Comparison of ENCODE assay signal across 37 mouse cellular contexts in the genomic region with DNA sequence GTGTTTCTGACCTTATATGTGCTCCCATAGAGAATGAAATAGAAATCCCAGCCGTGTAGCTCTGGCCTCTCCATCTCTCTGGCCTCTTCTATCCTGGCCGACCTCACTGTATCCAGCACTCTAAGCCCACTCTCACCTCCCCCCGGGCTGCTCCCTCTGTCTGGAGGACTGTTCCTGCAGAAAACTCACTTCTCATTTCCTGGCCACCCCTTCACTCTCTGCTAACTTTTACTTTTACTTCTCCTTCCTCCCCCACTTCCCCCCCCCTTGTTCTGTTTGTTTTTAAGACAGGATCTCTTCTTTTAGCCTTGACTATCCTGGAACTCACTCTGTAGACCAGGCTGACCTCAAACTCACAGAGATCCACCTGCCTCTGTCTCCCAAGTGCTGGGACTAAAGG. TPM values are rescaled to one million over a fixed set of nuclear protein-coding genes. Genes with fewer than 3 reads are reported as not detected.
DNase-seq lines count a peak whose midpoint lies in the region; ATAC-seq and TF ChIP-seq lines count a peak whose summit lies in the region.
"Had no signal": no experiment of that assay in that cellular context is flagged by ENCODE, and none has a peak within 500 bp of the region (broad histone marks: within the 10 kb centered on the region; RNA-seq: fewer than 3 reads in every experiment).

No protein-coding gene starts in this region.

- no peak for TF ChIP-seq CTCF in spleen, adult 2 months (IDR thresholded peaks at IDR 0.05; ENCODE audit: extremely low read depth, insufficient read depth, insufficient read length, insufficient replicate concordance)

- no peak for TF ChIP-seq POLR2A in spleen, adult 2 months (IDR thresholded peaks at IDR 0.05; ENCODE audit: low read depth, low read length)

- no peak for DNase-seq in spleen, adult 2 months (ENCODE audit: low read depth in 1 of 2, low spot score in 2 of 2)
- no peak for DNase-seq in spleen, postnatal 10 days (ENCODE audit: low spot score in 2 of 2)
- DNase-seq in naive thymus-derived CD4-positive, alpha-beta T cell, adult 2 months (ENCODE audit: low read depth) = peak; percentile 40
- DNase-seq in forebrain, embryonic 11.5 days (ENCODE audit: low spot score) = no peak
- no peak for DNase-seq in heart, postnatal 25 days (ENCODE audit: low spot score)
- no peak for DNase-seq in right cerebral cortex, adult 18-20 months
- DNase-seq: adrenal gland, adult 8-10 months; cerebellum, adult 11 months; cerebellum, adult 9-10 months; cerebellum, postnatal 36 days; embryo, embryonic 11 days; gastrocnemius, adult 2 months; gastrocnemius, postnatal 36 days; heart, adult 2 months; kidney, adult 9 months; kidney, postnatal 14 days; liver; lung, postnatal 4 days; right cerebral cortex, postnatal 14 days; thymus, adult 2 months; thymus, postnatal 4 days had no signal

- H3K4me2 ChIP-seq in forebrain, embryonic 11.5 days (ENCODE audit: low read depth, low read length, severe bottlenecking) = no peak overlapping the region
- H3K4me2 ChIP-seq: embryonic facial prominence, embryonic 12.5 days; forebrain, embryonic 15.5 days; heart, embryonic 12.5 days; intestine, embryonic 15.5 days; liver, embryonic 15.5 days; lung, embryonic 15.5 days; midbrain, embryonic 11.5 days; neural tube, embryonic 13.5 days had no signal

- WGBS in spleen, adult 2 months = 15% methylated on average over 3 of the region's 3 CpGs
- WGBS in forebrain, embryonic 11.5 days = 88% methylated on average over 3 of the region's 3 CpGs

- no peak overlapping the region for H3K9ac ChIP-seq in forebrain, embryonic 11.5 days (ENCODE audit: low read length)
- H3K9ac ChIP-seq: embryonic facial prominence, embryonic 12.5 days; forebrain, embryonic 15.5 days; heart, embryonic 12.5 days; intestine, embryonic 15.5 days; liver, embryonic 15.5 days; lung, embryonic 15.5 days; neural tube, embryonic 13.5 days had no signal

- no peaks in the 10 kb centered on the region for H3K27me3 ChIP-seq in spleen, adult 2 months (ENCODE audit: control insufficient read depth, insufficient read depth, low read length)
- no peaks in the 10 kb centered on the region for H3K27me3 ChIP-seq in forebrain, embryonic 11.5 days (ENCODE audit: control insufficient read depth, insufficient read depth, low read length)
- H3K27me3 ChIP-seq: CH12.LX; embryonic facial prominence, embryonic 12.5 days; forebrain, embryonic 15.5 days; heart, embryonic 12.5 days; intestine, embryonic 15.5 days; liver, embryonic 15.5 days; lung, embryonic 15.5 days; neural tube, embryonic 13.5 days had no signal

- H3K27ac ChIP-seq in spleen, adult 2 months (ENCODE audit: insufficient read depth, low read length) = peak overlapping the region; percentile 77
- H3K27ac ChIP-seq in forebrain, embryonic 11.5 days (ENCODE audit: low read depth, low read length) = no peak overlapping the region
- H3K27ac ChIP-seq: embryonic facial prominence, embryonic 12.5 days; forebrain, embryonic 15.5 days; gastrocnemius, adult 2 months; heart, adult 2 months; hindbrain, embryonic 10.5 days; intestine, embryonic 15.5 days; liver, embryonic 15.5 days; lung, embryonic 15.5 days; neural tube, embryonic 13.5 days had no signal

- intact Hi-C loops in heart, postnatal 25 days (cut with DNase I) = no loop called here

- peak; percentile 78 for ATAC-seq in granulocyte monocyte progenitor cell, adult 5-6 weeks (replicated peaks; ENCODE audit: poor library complexity, severe bottlenecking)
- ATAC-seq in forebrain, embryonic 11.5 days (replicated peaks; ENCODE audit: low FRiP score) = no peak
- ATAC-seq: activated CD4-positive, CD25-positive, alpha-beta regulatory T cell, adult 4 months; forebrain, embryonic 15.5 days; hindbrain, embryonic 16.5 days; intestine, embryonic 15.5 days; midbrain, embryonic 16.5 days had no signal

- H3K36me3 ChIP-seq in spleen, adult 2 months (ENCODE audit: control insufficient read depth, insufficient read depth, low read length) = peaks cover 5% of the 10 kb centered on the region; the same call in 1 of the 2 replicates
- no peaks in the 10 kb centered on the region for H3K36me3 ChIP-seq in forebrain, embryonic 11.5 days (ENCODE audit: control insufficient read depth, insufficient read depth, low read length)
- H3K36me3 ChIP-seq: intestine, embryonic 15.5 days; liver, embryonic 15.5 days had no signal

- 0 out of 2 replicates have a peak overlapping the region, but pooled peaks have one; percentile 23 for H3K4me3 ChIP-seq in spleen, adult 2 months (ENCODE audit: extremely low read depth, insufficient read depth, insufficient read length)
- H3K4me3 ChIP-seq in forebrain, embryonic 11.5 days (ENCODE audit: low read depth, low read length) = no peak overlapping the region
- H3K4me3 ChIP-seq: embryonic facial prominence, embryonic 12.5 days; forebrain, embryonic 15.5 days; gastrocnemius, adult 2 months; heart, adult 2 months; heart, embryonic 12.5 days; hindbrain, embryonic 10.5 days; intestine, embryonic 15.5 days; liver, embryonic 15.5 days; lung, embryonic 15.5 days; myocyte; neural tube, embryonic 13.5 days had no signal

- peaks cover 12% of the 10 kb centered on the region; the same call in 1 of the 2 replicates for H3K4me1 ChIP-seq in spleen, adult 2 months (ENCODE audit: control insufficient read depth, insufficient read depth, insufficient read length)
- H3K4me1 ChIP-seq in forebrain, embryonic 11.5 days (replicated peaks; ENCODE audit: control insufficient read depth, insufficient read depth, low read length) = no peaks in the 10 kb centered on the region
- H3K4me1 ChIP-seq: hindbrain, embryonic 10.5 days; lung, embryonic 15.5 days; neural tube, embryonic 13.5 days had no signal

- H3K9me3 ChIP-seq in forebrain, embryonic 11.5 days (ENCODE audit: control insufficient read depth, low read length) = no peaks in the 10 kb centered on the region
- H3K9me3 ChIP-seq: embryonic facial prominence, embryonic 12.5 days; forebrain, embryonic 15.5 days; heart, embryonic 12.5 days; hindbrain, embryonic 10.5 days; intestine, embryonic 15.5 days; liver, embryonic 15.5 days; lung, embryonic 15.5 days; neural tube, embryonic 13.5 days had no signal

RNA-seq across cellular contexts. Expression of gene Klhl18, which starts 24.0 kb away (rescaled TPM):
- 22.5 and 23.1 TPM in 2 replicates for polyA plus RNA-seq in spleen, adult 2 months (2012; rRNA removed)
- 14.8 and 16.0 TPM in 2 replicates for total RNA-seq in granulocyte monocyte progenitor cell, adult 5-6 weeks (2014; fragmentation: Nextera tagmentation)
- 9.5 and 9.6 TPM in 2 replicates for total RNA-seq in granulocyte monocyte progenitor cell, adult 5-6 weeks (2017)
- polyA plus RNA-seq in forebrain, embryonic 11.5 days (2014; fragmentation: Nextera tagmentation; extraction: Ambion mirVana) = 9.1 and 9.8 TPM in 2 replicates
- total RNA-seq in heart, postnatal 25 days (2021) = 10 to 100 TPM; 11.1 to 15.0 TPM

RNA-seq across cellular contexts. Expression of gene Kif9, which starts 24.2 kb away (rescaled TPM):
- polyA plus RNA-seq in spleen, adult 2 months (2012; rRNA removed) = 1.3 and 2.1 TPM in 2 replicates
- total RNA-seq in granulocyte monocyte progenitor cell, adult 5-6 weeks (2014; fragmentation: Nextera tagmentation) = 0.34 and 4.1 TPM in 2 replicates
- 0.90 and 1.3 TPM in 2 replicates for total RNA-seq in granulocyte monocyte progenitor cell, adult 5-6 weeks (2017)
- polyA plus RNA-seq in forebrain, embryonic 11.5 days (2014; fragmentation: Nextera tagmentation; extraction: Ambion mirVana) = 0.88 and 1.4 TPM in 2 replicates
- under 1 TPM; 0.13 to 0.25 TPM for total RNA-seq in heart, postnatal 25 days (2021)

RNA-seq across cellular contexts. Expression of gene Ngp, which starts 33.0 kb away (rescaled TPM):
- 54.9 and 71.8 TPM in 2 replicates for polyA plus RNA-seq in spleen, adult 2 months (2012; rRNA removed)
- 1.7 and 87.9 TPM in 2 replicates for total RNA-seq in granulocyte monocyte progenitor cell, adult 5-6 weeks (2014; fragmentation: Nextera tagmentation)
- 228 and 233 TPM in 2 replicates for total RNA-seq in granulocyte monocyte progenitor cell, adult 5-6 weeks (2017)
- 0.36 and 0.67 TPM in 2 replicates for polyA plus RNA-seq in forebrain, embryonic 11.5 days (2014; fragmentation: Nextera tagmentation; extraction: Ambion mirVana)
- not detected for total RNA-seq in heart, postnatal 25 days (2021)
- total RNA-seq: adrenal gland, adult 8-10 months; CH12.LX; ES-E14; gastrocnemius, adult 2 months; gastrocnemius, postnatal 36 days; heart, adult 2 months had no signal
- polyA plus RNA-seq: activated CD4-positive, CD25-positive, alpha-beta regulatory T cell, adult 4 months; hindbrain, embryonic 10.5 days; myocyte had no signal

RNA-seq across cellular contexts. Expression of gene Ptpn23, which starts 44.5 kb away (rescaled TPM):
- polyA plus RNA-seq in spleen, adult 2 months (2012; rRNA removed) = 35.8 and 35.9 TPM in 2 replicates
- 12.7 and 17.7 TPM in 2 replicates for total RNA-seq in granulocyte monocyte progenitor cell, adult 5-6 weeks (2014; fragmentation: Nextera tagmentation)
- total RNA-seq in granulocyte monocyte progenitor cell, adult 5-6 weeks (2017) = 3.0 and 3.2 TPM in 2 replicates
- 17.7 and 21.1 TPM in 2 replicates for polyA plus RNA-seq in forebrain, embryonic 11.5 days (2014; fragmentation: Nextera tagmentation; extraction: Ambion mirVana)
- 10 to 100 TPM; 13.6 to 16.0 TPM for total RNA-seq in heart, postnatal 25 days (2021)
